Mouse (Mus musculus) lung, embryonic 14.5 days (tissue): ENCODE measurements at regions not wholly inside any gene's neighbourhood (a gene's known extent, or its start where the extent isn't known, plus 50 kb on each side); places are given as distances from the start of the nearest gene placed in this dataset.
"Not testable (repeated sequence)": the region's sequence is repeated elsewhere in the genome, so short reads cannot be mapped to it uniquely, and the experiment has no call there.

Experiments
- ATAC-seq: fragments of 200-750 bp; cut with Nextera tagmentation; 2 replicates; pipeline ENCODE4 v1.8.0; 2017; ENCODE audit warnings: mild to moderate bottlenecking, moderate TSS enrichment, moderate library complexity; ENCODE audit not compliant: insufficient read depth
- DNase-seq: peaks from one replicate; pipeline ENCODE4 v3.0.0-alpha.2; 2015
- H3K27ac ChIP-seq: fragments of 300-500 bp; sonication (generic); 2 replicates; pipeline ENCODE4 v1.5.1; 2014; ENCODE audit warnings: low read depth, mild to moderate bottlenecking, moderate library complexity
- H3K27me3 ChIP-seq: fragments of 300-500 bp; sonication (generic); 2 replicates; pipeline ENCODE4 v1.6.1; 2014; ENCODE audit warnings: low read length, control low read depth; ENCODE audit not compliant: insufficient read depth
- H3K36me3 ChIP-seq: fragments of 300-500 bp; sonication (generic); 2 replicates; pipeline ENCODE4 v1.6.1; 2014; ENCODE audit warnings: control low read depth; ENCODE audit not compliant: insufficient read depth
- H3K4me1 ChIP-seq: fragments of 300-500 bp; sonication (generic); 2 replicates; pipeline ENCODE4 v1.6.1; 2014; ENCODE audit warnings: antibody characterized with exemption, control low read depth; ENCODE audit not compliant: insufficient read depth
- H3K4me2 ChIP-seq: fragments of 300-500 bp; sonication (generic); 2 replicates; pipeline ENCODE4 v1.6.1; 2014; ENCODE audit warnings: mild to moderate bottlenecking
- H3K4me3 ChIP-seq: fragments of 300-500 bp; sonication (generic); 2 replicates; pipeline ENCODE4 v1.5.1; 2014; ENCODE audit warnings: low read depth, low read length
- H3K9ac ChIP-seq: fragments of 300-500 bp; sonication (generic); 2 replicates; pipeline ENCODE4 v1.6.1; 2014
- H3K9me3 ChIP-seq: fragments of 300-500 bp; sonication (generic); 2 replicates; pipeline ENCODE4 v1.6.1; 2016; ENCODE audit warnings: low read depth, low read length, control low read depth
- CTCF ChIP-seq: IDR thresholded peaks from 2 replicates; pipeline ENCODE4 v1.5.1; 2016; ENCODE audit warnings: antibody characterized with exemption, low read depth
- WGBS: fragments of 180-500 bp; shearing (Covaris S2); extraction: QIAGEN DNeasy Blood & Tissue Kit; methylation state at CpG from one replicate; pipeline ENCODE4 v1.1.7; 2014; 5-methylcytosine and 5-hydroxymethylcytosine counted together

GRCm38 (mm10) chr6:103809986-103810341 is 299.6 kb downstream of the Chl1 start:
- WGBS, result 9% methylated on average over 7 of the region's 7 CpGs
- H3K9ac ChIP-seq, result no peak overlapping the region
- H3K4me3 ChIP-seq, result no peak overlapping the region
- TF ChIP-seq CTCF, result no peak
- H3K27ac ChIP-seq, result no peak overlapping the region
- H3K27me3 ChIP-seq, result no peaks in the 10 kb centered on the region
- H3K9me3 ChIP-seq, result no peaks in the 10 kb centered on the region
- no peaks in the 10 kb centered on the region for H3K36me3 ChIP-seq
- peak overlapping the region; percentile 40 for H3K4me2 ChIP-seq
- DNase-seq, result no peak
- H3K4me1 ChIP-seq, result no peaks in the 10 kb centered on the region
- ATAC-seq, result no peak

DNA sequence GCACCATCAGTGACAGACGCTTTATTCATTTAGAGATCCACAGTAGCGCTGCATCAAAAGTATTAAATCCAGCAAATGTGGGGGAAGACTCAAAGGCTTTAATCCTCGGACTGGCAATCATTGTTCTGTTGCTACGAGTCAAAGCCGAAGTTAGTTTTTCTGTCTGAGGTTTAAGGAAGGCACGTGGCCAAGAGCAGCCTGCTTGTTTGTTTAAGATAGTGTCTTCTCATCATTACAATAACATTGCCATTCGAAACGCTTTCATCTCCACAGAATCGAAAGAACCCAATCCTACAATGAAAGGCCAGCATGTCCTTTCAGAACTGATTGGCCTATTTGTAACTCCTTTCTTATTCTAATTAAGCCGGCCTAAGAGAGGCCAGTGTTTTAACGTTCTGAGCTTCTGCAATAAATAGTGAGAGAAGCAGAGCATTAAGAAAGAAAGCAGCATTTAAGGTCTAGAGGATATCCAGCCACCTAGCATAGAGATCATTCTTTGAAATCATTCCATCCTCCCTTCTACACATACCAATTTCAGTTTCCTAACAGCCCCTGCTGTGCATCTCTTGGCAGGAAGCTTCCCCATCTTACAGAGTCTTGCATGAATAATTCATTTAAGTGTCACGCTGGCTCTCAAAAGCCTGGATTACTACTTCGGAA is 300.1 kb downstream of the Chl1 start:
- WGBS, result 1% methylated on average over 13 of the region's 13 CpGs
- Histone ChIP-seq H3K4me3 (no peak overlapping the region), H3K9me3 (no peaks in the 10 kb centered on the region), H3K36me3 (no peaks in the 10 kb centered on the region), H3K27ac (no peak overlapping the region), H3K4me1 (no peaks in the 10 kb centered on the region), H3K27me3 (no peaks in the 10 kb centered on the region), H3K4me2 (peak overlapping the region; percentile 40), H3K9ac (no peak overlapping the region)
- peak; percentile 61 for DNase-seq
- peak; percentile 38; the same call in 1 of the 2 replicates for ATAC-seq
- no peak for TF ChIP-seq CTCF

GRCm38 (mm10) chr6:103816396-103816795 is 306.0 kb downstream of the Chl1 start:
- not testable (repeated sequence) for ATAC-seq

DNA sequence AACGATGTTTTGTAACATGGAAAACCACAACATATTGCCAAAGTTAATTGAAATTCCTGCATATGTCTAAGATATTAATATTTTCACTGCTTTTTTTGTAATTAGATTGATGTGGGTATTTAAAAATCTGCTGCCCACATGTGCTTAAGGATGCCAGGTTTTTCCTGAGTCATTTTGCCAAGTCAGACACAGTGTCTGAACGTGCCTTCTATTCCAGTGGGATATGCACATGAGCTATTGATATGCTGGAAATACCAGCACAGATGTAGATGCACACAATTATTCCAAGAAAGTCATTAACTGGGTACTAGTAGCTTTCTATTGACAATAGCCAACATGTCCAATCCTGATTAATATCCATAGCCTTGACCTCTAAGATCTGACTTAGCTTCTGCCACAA is 315.7 kb downstream of the Chl1 start:
- H3K4me1 ChIP-seq, result no peaks in the 10 kb centered on the region
- WGBS, result 74% methylated on average over 2 of the region's 2 CpGs
- ATAC-seq (no peak), DNase-seq (no peak)
- H3K27me3 ChIP-seq, result no peaks in the 10 kb centered on the region
- H3K4me3 ChIP-seq, result no peak overlapping the region
- H3K4me2 ChIP-seq, result no peak overlapping the region
- H3K27ac ChIP-seq, result no peak overlapping the region
- H3K36me3 ChIP-seq, result no peaks in the 10 kb centered on the region
- H3K9me3 ChIP-seq, result no peaks in the 10 kb centered on the region
- TF ChIP-seq CTCF, result no peak
- H3K9ac ChIP-seq, result no peak overlapping the region

More at GRCm38 (mm10) chr6:103816396-103816795, 306.0 kb downstream of the Chl1 start:
- H3K4me3 ChIP-seq, DNase-seq, H3K27ac ChIP-seq, H3K36me3 ChIP-seq, H3K9me3 ChIP-seq, H3K4me1 ChIP-seq, H3K9ac ChIP-seq, H3K4me2 ChIP-seq, H3K27me3 ChIP-seq: not testable (repeated sequence)
- 75% methylated on average over 5 of the region's 5 CpGs for WGBS

DNA sequence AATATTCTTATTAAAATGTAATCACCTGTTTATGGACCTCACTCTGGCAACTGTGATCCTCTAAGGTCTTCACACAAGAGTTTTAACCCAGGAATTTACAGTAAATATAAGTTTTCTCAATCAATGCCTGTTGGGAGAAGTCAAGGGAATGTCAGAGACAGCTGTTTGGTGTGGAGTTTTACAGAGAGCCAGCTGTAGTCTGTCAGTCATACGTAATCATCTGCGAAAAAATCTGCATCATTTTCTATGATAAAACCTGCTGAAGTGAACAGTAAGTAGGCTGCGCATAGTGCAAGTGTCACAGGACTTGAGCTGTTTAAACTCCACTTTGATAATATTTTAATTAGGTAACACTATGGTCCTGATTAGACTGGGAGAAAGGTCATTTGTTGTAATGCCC is 317.2 kb downstream of the Chl1 start:
- H3K27ac ChIP-seq, result no peak overlapping the region
- H3K4me2 ChIP-seq, result no peak overlapping the region
- H3K36me3 ChIP-seq, result no peaks in the 10 kb centered on the region
- H3K4me1 ChIP-seq, result no peaks in the 10 kb centered on the region
- H3K4me3 ChIP-seq, result no peak overlapping the region
- no peak overlapping the region for H3K9ac ChIP-seq
- H3K9me3 ChIP-seq, result no peaks in the 10 kb centered on the region
- peak; percentile 44; the same call in 1 of the 2 replicates for ATAC-seq
- 71% methylated on average over 3 of the region's 3 CpGs for WGBS
- H3K27me3 ChIP-seq, result no peaks in the 10 kb centered on the region
- TF ChIP-seq CTCF, result no peak
- DNase-seq, result peak; percentile 76

DNA sequence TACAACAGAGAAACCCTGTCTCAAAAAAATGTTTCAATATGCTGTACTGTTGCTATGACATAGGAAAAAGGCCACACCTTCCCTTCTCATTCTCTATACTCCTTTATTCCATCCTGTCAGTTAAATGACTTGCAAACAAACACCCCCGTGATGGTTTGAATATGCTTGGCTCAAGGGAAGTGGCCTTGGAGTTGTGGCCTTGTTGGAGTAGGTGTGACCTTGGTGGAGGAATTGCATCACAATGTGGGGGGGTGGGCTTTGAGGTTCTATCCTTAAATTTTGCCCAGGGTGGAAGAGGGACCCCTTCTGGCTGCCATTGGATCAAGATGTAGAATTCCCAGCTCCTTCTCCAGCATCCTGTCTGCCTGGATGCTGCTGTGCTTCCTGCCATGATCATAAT is 318.5 kb downstream of the Chl1 start:
- WGBS, result 86% methylated on average over 1 of the region's 1 CpGs
- Histone ChIP-seq H3K27me3 (no peaks in the 10 kb centered on the region), H3K4me3 (no peak overlapping the region), H3K9me3 (no peaks in the 10 kb centered on the region), H3K27ac (no peak overlapping the region), H3K36me3 (no peaks in the 10 kb centered on the region), H3K9ac (no peak overlapping the region), H3K4me1 (no peaks in the 10 kb centered on the region), H3K4me2 (no peak overlapping the region)
- ATAC-seq (no peak), DNase-seq (no peak)
- no peak for TF ChIP-seq CTCF

GRCm38 (mm10) chr6:103832301-103832700 is 321.9 kb downstream of the Chl1 start:
- TF ChIP-seq CTCF, result no peak
- Histone ChIP-seq H3K9ac (no peak overlapping the region), H3K27me3 (no peaks in the 10 kb centered on the region), H3K4me3 (no peak overlapping the region), H3K27ac (no peak overlapping the region), H3K9me3 (no peaks in the 10 kb centered on the region), H3K4me1 (no peaks in the 10 kb centered on the region), H3K36me3 (no peaks in the 10 kb centered on the region), H3K4me2 (no peak overlapping the region)
- DNase-seq, result no peak
- WGBS, result 36% methylated on average over 4 of the region's 4 CpGs
- no peak for ATAC-seq

- H3K27me3 ChIP-seq, result no peaks in the 10 kb centered on the region
- H3K9me3 ChIP-seq, result no peaks in the 10 kb centered on the region
- H3K4me2 ChIP-seq, result no peak overlapping the region
- H3K4me1 ChIP-seq, result no peaks in the 10 kb centered on the region
- WGBS, result 78% methylated on average over 9 of the region's 9 CpGs
- ATAC-seq (no peak), DNase-seq (no peak)
- no peak overlapping the region for H3K27ac ChIP-seq
- no peak overlapping the region for H3K4me3 ChIP-seq
- H3K36me3 ChIP-seq, result no peaks in the 10 kb centered on the region
- TF ChIP-seq CTCF, result no peak
- H3K9ac ChIP-seq, result no peak overlapping the region
Measured at GRCm38 (mm10) chr6:103832808-103833207, 322.4 kb downstream of the Chl1 start.
